Mouse (Mus musculus) adipocyte (in vitro differentiated cells): ENCODE measurements around the gene Abhd15.

Source experiments
- DNase-seq: peaks from one replicate; pipeline ENCODE4 v3.0.0-alpha.2; 2016; ENCODE audit warnings: low spot score

Abhd15 gene

DNA sequence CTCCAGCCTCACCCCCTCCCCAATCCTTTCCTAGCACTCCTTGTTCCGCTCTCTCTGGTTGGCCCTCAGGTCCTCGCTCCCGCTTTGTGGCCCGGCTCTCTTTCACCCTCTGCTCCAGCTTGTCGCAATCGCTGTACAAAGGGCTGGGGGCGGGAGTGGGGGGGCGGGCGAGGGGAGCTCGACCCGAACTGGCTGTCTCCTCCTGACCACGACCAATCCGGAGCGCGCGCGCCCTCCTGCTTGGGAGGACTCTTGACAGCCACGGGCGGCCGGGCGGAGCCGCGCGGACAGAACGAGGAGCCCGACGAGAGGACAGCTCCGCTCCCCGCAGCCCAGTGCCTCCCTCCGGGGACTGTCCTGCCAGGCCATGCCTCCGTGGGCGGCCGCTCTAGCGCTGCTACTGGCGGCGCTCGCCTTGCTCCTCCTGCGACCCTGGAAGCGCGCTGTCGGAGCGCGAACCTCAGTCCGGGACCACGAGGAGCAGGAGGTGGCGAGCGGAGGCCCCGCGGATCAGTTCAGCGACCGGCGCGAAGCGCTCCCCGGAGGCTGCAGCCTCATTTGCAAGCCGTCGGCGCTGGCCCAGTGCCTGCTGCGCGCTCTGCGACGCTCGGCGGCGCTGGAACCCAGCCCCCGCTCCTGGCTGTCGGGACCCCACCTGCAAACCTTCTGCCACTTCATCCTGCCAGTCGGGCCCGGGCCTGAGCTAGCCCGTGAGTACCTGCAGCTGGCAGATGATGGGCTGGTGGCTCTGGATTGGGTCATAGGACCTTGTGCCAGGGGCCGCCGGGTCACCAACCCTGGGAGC is at the start of gene Abhd15:
Gene Abhd15, plus strand, starts transcription at position 290 of the 805 bp plus-strand sequence.
- DNase-seq = peak; percentile 85

DNA sequence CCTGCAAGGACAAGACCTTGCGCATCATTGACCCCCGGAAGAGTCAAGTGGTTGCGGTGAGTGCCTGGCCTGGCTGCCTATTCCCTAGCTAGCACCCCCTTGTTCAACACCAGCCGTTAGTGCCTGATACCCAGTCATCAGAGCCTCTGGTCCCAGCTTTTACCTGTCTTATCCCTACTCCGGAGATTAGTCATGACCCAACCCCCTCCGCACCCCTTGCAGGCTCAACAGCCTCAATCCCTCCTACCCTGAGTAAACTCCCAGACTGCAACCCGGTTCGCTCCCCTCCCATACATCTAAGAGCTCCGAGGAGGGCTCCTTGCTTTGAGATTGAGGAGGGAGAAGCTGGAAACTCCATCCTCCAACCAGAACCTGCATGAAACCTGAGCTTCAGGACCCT is 48.4 kb upstream of the Abhd15 start:
- DNase-seq = no peak

DNA sequence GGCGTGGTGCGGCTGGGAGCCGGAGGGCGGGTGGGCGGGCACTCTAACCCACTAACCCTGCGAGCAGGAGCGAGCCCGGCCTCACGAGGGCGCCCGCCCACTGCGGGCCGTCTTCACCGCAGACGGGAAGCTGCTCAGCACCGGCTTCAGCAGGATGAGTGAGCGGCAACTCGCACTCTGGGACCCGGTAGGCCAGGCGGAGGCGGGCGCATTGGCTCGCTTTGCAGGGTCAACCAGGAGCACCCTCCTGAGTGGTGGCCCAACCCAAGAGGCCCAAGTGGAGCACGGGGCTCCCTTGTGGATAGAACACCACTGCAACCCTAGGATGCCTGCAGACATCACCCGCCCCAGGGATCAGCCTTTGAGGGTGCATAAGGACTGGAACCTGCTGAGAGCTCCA is 47.8 kb upstream of the Abhd15 start:
- no peak for DNase-seq

DNA sequence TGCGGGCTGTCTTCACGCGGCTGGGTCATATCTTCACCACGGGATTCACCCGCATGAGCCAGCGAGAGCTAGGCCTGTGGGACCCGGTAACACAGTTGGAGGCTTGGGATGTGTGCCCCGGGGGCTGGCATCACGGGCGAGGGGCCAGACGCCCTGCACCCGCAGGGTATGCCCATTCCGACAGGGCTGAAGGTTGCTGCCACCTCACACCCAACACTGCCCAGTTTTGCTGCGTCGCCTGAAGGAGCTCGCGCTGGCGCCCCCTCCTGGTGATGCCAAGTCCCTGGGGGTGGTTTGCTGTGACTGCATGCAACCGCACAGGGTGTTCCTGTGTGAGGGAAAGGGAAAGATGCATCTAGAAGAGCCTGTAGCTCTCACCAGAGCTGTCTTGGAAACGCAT is 47.1 kb upstream of the Abhd15 start:
- DNase-seq = no peak

DNA sequence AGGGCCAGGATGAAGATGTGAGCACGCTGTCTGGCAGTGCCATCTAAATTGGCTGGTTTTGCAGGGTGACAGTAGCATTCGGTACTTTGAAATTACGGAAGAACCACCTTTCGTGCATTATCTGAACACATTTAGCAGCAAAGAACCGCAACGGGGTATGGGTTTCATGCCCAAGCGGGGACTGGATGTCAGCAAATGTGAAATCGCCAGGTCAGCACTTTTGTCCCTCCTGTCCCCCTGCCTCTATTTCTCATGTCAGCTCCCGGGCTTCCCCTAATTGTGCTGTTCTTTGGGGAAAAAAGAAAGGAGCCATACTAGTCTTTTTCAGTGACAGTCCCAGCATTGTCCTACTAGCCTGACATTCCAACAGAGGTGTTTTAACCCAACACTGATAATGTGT is 46.5 kb upstream of the Abhd15 start:
- DNase-seq = no peak

DNA sequence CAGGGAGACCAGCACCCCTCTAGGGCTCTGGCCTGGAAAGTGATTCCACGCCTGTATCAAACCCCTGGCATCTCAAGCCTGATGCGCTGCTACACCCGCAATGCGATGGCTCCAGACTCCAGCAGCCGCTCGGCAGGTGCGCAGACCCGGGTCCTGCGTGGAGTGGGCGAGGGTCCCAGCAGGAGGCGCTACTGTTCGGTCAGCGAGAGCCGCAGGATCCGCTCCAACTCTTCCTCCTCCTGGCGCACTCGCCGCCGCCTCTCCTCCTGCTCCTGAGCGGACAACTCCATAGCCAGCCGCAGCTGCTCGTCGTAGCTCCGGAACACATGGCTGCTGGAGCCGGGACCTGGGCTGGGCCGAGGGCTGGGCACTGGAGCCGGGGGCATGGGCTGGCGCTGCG is 43.5 kb upstream of the Abhd15 start:
- no peak for DNase-seq

DNA sequence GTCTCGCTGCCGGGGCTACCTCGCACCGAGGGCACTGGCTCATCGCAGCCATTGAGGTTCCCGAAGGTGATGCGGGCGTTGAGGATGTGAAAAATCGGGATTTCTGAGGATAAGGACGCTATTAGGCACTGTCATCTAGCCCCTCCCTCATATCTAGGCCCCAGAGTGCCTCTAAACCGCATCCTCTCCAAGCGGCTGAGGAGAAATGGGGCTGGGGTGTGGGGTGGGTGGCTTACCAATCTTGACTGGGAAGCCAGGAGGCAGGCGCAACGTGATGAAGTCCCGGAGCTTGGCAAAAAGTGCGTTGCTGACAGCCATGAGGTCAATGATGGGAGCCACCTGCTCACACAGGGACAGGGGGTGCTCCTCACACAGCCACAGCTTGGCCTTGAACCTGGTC is 42.1 kb upstream of the Abhd15 start:
- no peak for DNase-seq

DNA sequence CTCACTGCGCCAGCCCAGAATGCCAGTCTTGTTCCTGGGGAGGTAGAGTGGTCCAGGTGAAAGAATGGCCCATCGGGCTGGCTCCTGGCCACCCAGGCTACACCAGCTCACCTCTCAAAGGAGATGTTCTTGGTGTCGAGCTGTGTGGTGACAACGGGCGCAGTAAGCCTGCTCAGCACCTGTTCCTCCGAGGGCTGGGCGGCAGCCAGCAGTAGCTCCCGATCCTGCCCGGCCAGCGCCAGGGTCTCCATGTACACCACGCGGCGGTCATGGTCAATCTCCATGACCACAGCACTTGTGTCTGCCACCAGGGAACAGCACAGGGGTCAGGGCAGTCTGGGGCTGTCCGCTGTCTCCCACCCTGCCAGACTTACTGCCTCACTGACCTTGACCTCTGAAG is 38.7 kb upstream of the Abhd15 start:
- no peak for DNase-seq

DNA sequence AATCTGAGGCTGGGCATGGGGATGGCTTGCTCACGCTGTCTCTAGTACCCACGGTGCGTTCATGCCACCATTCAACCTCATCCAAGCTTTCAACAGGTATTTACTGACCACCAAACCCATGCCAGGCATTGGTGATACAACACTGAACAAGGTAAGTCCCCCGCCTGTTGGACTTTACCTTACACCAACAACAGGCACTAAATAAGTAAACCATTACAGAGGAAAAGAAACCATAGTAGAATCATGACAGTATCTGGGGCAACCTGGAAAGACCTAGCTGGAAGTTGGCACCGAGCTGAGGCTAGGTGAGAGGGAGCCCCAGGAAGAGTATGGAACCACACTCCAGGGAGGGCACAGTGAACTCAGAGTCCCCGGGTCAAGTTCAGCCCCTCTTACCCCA is 38.0 kb upstream of the Abhd15 start:
- DNase-seq = no peak

DNA sequence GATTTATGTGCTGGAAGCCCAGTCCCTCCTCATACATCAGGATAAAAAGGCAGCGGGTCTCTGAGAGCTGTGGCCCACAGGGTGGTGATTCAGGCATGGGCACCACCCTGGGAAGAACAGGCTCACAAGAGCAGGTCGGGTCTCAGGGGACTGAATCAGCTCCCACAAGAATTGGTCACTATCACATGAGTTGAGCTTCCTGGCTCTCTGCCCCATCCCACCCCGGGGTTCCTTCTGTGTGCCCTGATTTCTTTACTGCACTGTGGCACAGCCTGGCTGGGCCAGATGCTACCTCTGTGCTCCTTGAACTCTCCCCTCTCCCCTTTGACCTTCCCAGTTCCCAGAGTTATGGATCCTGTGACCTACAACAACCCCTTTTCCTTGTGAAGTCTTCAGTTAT is 31.9 kb upstream of the Abhd15 start:
- no peak for DNase-seq

DNA sequence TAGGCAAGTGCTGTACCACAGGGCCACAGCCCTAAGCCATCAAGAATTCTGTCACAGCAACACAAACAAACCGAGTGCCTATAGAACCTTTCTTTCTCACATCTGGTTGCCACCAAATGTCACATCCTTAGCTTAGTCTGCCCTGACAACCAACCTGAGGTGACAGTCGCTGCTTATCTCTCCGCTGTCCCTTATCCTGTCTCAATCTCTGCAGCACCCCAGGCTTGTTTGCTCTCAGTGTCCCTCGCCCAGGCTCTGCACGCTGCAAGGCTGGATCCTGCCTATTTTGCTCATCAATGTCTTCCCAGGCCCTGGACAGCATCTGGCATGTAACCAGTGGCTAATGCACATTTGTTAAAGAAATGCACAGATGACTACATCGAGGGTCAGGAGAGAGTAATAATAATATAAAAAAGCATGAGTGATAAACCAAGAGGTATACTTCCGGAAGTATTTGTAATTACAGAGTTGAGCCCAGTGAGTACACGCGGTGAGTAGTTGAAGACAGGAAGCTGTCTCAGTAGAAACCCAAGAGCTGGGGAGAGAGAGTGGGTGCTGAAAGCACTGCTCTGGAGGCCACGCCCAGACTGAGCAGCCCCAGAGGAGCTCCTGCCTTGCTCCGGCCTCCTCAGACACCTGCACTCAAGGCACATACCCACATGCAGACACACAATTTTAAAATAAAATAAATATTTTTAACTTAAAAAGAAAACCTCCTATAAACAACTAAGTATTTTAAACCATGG is 31.2 kb upstream of the Abhd15 start:
- no peak for DNase-seq

DNA sequence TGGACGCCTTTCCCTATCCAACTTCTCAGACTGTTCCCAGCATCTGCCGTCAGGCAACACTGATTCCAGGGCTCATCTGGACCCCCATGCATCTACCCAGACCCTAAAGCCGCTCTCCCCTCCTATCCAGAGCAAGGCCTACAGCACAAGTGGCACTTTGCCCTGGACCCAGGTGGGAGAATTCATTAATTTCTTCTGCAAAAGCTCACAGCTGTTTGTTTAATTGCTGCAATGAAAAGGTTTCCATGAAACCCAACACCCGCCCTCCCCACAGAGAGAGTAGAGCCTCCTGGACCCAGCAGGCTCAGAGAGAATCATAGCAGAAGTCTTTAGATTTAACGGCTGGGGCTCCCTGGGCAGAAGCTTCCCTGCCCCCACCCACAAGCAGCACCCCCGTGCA is 29.7 kb upstream of the Abhd15 start:
- DNase-seq = no peak

DNA sequence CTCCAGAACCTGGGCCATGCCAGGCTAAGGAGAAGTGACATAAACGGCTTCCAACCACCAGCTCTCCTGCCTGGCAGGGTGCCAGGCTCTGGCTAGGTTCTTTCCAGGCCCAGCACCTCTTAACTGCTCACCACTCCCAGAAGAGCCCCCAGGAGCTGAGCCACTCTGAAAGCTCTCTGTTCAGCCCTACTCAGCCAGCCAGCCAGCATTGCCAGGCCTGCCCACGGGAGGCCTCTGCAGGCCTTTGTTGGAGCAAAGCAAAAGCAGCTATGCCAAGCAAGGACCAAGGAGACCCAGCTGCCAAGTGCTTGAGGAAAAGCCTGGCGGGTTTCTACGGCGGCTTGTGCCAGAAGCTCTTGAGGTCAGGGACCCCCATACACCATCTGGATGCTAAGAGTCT is 28.1 kb upstream of the Abhd15 start:
- DNase-seq = no peak

DNA sequence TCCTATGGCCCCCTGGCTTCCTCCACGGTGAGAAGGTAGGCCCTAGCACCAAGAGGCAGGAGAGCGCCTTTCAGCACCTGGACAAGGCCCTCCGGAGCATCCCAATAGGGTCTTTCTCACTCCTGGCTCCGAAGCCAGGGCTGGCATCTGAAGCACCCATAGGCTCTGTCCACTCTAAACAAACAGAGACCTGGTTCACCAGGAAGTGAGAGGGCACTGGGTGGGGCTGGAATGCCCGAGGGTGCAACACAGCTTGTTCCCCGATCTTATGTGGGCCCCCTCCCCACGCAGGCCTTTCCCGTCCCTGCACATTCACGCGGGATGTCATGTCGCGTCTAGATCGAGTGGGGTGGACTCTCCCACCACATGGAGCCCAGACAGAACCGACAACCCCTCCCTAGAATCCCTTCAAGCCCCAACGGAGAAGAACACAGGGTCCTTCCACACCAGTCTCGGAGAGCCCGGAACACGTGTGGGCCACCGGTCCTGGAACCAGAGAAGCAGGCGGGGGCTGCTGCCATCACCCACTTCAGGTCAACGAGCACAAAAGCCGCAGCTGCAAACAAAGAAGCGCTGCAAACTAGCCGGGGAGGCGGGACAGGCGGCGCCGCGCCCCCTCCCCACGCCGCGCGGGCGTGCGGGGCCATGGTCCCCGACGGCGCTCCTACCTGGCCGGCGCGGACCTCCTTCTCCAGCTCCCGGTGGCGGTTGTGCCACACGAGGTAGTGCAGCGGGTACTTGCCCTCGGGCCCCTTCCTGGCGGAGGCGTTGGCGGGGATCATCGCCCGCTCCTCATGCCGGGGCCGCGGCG is 25.9 kb upstream of the Abhd15 start:
- no peak for DNase-seq

DNA sequence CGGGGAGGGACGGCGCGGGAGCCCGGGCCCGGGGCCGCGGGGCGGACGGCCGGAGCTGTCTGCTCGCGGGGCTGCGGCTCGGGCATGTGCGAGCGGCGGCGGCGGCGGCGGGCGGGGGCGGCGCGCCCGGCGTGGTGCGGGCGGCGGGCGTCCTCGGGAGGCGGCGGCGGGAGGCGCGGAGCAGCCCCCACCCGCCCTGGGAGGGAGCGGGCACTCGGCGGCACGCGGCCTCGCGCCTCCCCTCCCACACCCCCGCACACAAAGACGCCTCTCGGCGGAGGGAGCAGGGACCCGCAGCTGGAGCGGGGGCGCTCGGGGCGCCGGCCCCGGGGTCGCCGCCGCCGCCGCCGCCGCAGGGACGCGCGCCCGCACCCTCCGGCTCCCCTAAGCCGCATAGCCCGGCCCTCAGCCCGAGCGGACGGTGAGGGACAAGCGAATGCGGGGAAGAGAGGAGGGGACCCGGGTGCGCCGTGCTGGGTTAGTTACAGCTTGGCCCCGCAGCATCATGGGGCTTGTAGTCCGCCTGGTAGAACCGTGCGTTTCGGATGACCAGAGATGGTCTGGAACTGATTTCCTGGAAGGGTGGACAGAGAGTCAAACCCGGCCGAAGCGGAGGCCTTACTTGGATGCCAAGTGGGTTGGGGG is 25.2 kb upstream of the Abhd15 start, which contains the start of gene Ankrd13b:
Gene Ankrd13b, minus strand, starts transcription at position 88 of the 645 bp plus-strand sequence.
- peak; percentile 58 for DNase-seq

DNA sequence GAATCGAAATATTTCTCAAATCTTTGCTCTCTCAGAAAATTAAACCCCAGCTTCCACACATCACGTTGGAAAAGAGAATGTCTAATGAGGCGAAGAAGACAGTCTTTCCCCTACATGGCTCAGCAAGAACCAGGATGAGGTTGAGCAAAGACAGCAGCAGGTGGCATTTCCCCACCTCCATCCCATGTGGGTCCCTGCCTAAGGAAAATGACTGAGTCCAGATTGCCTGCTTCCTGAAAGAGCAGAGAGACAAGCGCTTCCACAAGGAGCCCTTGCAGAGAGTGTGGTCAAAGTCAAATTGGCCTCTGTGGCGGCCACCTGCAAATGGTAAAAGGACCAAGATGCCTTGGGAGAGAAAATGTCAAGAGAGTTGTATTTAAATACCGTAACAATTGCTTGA is 24.5 kb upstream of the Abhd15 start:
- DNase-seq = no peak

DNA sequence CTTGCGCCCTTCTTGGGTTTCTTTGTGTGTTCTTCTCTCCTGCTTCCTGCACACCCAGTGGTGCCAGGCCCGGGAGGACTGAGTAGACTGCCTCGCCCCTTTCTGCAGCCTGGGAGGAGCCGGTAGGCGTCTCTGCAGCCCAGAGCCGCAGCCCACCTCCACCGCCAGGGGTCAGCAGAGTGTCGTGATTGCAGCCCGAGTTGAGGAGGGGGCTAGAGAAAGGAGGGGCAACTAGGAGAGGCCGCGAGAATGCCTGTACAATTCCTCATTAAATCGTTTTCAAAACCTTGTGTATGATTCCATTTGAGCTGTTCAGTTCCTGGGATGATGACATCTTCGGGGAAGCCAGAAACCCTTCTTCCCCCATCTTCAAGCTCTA is 23.8 kb upstream of the Abhd15 start:
- peak; percentile 91 for DNase-seq

DNA sequence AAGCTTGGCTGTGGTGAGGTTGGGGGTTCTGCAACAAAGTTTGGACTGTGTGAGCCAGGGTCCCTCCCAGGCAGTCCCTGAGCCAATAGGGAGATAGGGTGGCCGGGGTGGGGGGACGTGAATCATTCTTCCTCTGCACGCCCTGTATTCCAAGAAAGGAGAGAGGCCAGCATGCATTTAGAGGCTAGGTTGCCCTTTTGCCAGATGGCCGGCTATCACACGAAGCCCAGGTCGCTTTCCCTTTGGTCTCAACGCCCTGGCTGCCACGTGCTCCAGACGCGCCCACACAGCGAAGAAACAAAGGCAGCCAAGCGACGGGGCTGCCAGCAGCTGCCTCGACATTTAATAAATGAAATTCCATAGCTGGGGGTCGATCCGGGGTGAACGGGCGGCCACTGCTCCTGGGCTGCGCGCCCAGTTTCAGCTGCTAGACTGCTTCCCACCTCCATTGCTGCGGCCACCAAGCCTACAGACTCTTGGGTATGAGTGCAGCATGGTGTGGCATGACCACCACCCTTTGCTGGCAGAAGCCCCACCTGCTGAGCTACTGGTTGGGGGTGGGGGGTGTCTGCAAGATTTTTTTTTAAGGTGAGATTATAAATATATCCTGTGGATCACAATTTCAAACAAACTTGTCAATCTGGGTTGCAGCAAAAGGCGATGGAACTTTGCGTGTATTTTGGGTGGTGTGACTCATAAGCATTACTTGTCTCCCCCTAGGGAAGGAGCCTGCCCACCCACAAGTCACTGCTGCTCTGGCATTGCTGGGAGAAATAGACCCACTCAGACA is 23.2 kb upstream of the Abhd15 start:
- DNase-seq = peak; percentile 71

DNA sequence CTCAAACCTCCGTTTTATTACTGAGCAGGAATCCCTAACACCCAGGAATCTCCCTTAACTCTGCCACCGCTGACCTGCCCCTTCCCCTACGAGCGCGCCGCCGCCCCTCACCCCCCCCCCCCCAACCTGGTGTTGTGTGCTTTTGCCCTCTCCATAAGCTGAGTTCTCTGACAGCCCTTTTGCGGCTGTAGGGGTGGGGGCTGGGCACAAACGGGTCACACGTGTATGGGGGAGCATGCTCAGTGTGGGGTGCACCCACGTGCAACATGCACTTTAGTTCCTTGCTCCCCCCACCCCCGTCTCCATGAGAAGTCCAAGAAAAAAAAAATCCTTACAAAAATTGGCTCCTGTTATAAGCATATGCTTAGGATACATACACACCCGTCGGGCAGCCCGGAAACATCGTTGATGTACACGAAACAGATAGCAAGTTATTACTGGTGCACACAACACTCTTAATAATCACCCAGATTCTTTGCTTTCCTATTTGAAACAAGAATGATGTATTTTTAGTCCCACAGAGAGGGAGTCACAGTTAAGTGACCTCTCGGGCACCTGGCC is 22.5 kb upstream of the Abhd15 start:
- no peak for DNase-seq

DNA sequence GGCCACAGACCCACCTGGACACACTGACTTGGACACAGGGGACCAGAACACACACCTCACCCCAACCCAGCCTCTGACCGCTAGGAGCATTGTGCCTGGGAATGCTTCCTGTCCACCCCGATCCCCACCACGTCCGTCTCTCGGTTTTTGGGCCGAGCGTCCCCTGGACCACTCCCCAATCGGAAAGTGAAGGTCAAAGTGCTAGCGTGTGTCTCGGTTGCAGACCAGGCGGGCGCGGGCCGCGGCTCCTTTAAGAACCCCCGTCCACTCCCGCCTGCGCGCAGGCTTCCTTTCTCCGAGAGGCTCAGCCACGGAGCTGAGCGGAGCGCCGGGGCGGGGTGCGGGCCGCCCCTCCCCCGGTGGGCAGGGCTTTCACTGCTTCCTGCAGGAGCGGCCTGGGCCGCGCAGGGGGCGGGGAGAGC is 22.0 kb upstream of the Abhd15 start:
- DNase-seq = peak; percentile 87
